Mouse (Mus musculus) gastrocnemius, adult 18-20 months (tissue): Measurements from ENCODE around the gene Irgq. TPM values are rescaled to one million over a fixed set of nuclear protein-coding genes. Genes with fewer than 3 reads are reported as not detected.
"Not testable (repeated sequence)": the region's sequence is repeated elsewhere in the genome, so short reads cannot be mapped to it uniquely, and the experiment has no call there.

Experiments
- DNase-seq: peaks from one replicate; pipeline ENCODE4 v3.0.0; 2021; ENCODE audit warnings: low spot score
- long read RNA-seq, 2 experiments: library from polyadenylated mRNA; stranded (forward); transcript quantifications; one replicate each; pipeline ENCODE4 v2.0.0; 2021
- total RNA-seq, 2 experiments: library from RNA; stranded (reverse); gene quantifications; 2 replicates each; pipeline ENCODE4 v1.2.3; 2021

The Irgq gene
- 10 to 100 TPM; 11.5 to 16.2 TPM for total RNA-seq
- long read RNA-seq, experiment 1, full-length matches to known transcripts = 5 of 10 reads
- long read RNA-seq, experiment 1, partial matches to known transcripts = 1 of 10 reads
- long read RNA-seq, experiment 1, other reads (novel, unspliced or antisense) = 4 of 10 reads
- long read RNA-seq, experiment 2, full-length matches to known transcripts = 5 of 13 reads
- long read RNA-seq, experiment 2, partial matches to known transcripts = 0 of 13 reads
- long read RNA-seq, experiment 2, other reads (novel, unspliced or antisense) = 8 of 13 reads

DNA sequence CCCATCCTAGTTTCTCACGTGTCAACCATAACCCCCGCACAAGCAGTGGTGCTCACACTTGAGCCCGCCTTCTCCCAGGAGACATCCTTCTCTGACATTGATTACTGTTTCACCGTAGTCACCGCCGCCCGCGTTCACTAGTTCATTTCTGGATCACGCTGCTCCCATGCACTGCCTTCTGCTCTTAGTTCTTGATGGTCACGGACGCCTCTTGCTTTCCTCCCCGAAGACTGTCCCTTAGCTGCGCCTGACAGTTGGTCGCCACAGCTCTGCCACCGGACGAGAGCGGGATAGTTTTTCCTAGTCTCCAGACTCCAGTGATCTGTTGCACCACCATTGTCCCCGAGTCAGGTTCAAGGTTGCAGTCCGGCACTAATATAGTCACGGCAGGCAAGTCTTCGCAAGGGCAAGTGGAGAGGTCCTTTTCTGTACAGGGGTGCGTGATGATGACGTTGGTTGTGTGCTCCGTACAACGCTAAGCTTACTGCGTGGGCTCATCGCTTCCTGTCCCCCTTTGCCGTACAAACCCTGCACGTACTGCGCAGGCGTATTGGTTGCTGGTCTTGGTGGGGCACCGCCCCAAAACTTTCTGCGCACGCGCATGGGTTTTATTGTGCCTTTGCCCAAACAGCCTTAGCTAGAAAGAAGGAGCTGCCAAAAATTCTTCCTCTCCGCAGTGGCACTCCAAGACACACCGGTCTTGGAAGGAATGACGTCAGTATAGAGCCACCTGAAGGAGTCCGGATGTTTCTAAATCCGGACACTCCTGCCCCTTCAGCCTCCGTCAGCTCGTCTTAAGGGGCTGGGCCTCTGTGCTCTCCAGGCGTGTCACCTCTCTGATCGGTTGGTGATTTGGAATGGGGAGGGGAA, at the start of gene Irgq:
Gene Irgq, plus strand, starts transcription at position 628 of the 870 bp plus-strand sequence.
- peak; percentile 99 for DNase-seq

DNA sequence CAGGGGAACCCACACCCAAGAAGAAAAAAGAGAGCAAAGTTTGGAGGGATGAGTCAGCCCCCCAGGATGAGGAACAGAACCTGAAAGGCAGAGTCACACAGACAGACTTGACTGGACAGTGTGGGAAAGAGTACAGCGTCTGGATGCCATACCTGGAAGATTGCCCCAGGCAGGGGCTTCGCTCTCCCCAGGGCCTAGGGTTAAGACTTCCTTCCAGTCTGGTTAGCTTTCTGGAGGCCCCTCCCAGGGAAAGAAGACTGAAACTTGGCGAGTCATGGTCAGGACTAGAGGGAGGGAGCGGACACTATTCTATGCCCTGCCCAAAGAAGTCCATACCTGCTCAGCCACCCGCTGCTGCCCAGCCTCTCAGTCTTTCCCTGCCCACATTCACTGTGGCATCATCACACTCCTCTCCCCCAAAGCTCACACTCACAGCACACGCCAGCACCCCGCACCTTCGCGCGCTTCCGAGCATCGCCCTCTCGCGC, 49.5 kb upstream of the Irgq start:
- DNase-seq = no peak

DNA sequence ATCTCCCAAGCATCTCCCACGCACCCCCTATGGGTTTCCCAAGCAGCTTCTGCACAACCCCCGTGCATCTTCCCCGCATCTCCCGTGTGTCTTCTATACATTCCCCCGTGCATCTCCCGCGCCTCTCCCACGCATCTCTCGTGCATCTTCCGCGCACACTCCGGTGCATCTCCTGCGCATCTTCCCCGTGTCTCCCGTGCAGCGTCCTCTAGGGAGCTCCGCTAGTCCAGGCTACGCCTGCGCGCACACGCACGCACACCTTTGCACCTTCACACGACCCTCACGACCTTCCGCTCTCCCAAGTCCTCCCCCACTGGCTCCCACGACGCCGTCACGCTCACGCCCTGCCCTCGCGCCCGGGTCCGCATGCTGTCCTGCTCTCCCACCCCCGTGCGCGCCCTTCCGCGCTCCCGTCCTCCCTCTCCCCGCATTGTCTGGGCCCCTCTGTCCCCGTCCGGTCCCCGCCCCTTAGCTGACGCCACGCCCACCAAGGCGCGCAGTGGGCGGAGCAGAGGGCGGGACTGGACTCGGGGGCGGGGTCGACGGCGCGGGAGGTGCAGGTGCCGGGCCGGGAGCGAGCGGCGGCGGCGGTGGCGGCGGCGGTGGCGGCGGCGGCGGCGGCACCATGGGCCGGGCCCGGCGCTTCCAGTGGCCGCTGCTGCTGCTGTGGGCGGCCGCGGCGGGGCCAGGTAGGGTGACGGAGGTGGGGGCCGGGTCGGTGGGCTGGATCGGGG, 48.8 kb upstream of the Irgq start, which contains the start of gene Cadm4:
Gene Cadm4, plus strand, starts transcription at position 550 of the 734 bp plus-strand sequence.
- peak; percentile 73 for DNase-seq

DNA sequence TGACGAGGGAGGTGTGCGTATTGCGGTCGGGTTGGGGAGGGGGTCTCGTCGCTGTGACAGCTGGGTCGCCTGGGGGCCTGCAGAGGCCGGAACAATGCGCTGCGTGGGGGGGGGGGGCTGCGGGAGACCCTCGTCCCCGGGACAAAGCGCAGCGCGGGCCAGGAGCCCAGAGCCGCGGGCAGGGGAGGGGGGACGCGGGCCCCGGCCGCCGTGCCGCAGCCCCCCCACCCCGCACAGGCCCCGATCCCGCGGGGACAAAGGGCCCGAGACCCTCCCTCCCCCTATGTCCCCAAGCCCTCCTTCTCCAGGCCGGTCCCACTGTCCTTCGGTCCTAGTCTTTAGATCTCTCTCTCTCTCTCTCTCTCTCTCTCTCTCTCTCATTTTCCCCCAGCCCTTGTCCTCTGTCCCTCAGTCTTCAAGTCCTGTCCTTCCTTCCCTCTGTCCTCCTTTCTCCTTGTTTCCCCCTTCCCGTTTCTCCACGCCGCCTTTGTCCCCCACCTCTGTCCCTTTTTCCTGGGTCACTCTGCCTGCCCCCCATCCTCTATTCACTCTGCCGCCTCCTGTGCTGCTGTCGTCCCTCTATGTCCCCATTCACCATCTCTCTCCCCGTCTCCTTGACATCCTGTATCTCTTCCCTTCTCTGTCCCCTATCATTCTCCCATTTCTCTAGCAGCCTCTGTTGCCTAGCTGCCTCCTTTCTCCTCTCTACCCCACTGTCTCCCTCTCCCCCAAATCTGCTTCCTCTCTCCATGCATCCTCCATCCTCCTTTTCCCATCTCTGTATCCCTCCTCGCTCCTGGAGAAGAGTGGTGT, 48.1 kb upstream of the Irgq start:
- DNase-seq = no peak

DNA sequence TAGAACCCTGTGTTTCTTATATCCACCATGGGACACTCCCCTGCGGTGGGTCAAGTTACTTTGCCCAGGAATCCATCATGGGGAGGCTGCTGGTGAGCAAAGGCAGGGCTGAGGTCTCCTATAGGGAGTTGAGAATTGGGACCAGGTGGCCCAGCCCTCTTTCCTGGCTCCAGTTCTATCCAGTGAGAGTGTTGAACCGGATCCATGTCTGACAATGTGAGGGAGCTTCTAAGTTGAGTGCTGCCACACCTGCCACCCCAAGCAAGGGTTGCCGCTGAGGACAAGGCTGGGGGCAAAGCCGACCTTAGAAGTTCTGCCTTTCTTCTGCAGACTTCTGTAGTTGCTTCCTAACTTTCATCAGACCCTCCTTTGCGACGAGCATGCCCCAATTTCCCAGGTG, 47.2 kb upstream of the Irgq start:
- not testable (repeated sequence) for DNase-seq

DNA sequence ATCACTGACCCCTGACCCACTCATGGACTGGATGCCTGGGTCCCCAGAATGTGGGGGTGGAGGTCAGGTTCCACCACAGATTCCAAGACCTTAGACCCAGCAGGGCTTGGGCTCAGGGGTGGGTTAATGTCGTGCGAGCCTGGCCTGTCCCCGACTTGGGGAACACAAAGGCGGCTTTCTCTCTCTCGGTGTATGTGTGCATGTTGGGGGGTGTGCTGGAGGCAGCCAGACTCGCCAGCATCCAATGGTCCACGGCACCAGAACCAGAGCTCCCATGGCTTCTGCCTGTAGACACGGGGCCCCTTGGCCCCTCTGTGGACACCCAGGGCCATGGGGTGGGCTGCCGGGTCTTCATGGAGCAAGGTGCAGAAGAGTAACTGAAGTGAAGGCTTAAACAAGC, 45.0 kb upstream of the Irgq start:
- DNase-seq = no peak

DNA sequence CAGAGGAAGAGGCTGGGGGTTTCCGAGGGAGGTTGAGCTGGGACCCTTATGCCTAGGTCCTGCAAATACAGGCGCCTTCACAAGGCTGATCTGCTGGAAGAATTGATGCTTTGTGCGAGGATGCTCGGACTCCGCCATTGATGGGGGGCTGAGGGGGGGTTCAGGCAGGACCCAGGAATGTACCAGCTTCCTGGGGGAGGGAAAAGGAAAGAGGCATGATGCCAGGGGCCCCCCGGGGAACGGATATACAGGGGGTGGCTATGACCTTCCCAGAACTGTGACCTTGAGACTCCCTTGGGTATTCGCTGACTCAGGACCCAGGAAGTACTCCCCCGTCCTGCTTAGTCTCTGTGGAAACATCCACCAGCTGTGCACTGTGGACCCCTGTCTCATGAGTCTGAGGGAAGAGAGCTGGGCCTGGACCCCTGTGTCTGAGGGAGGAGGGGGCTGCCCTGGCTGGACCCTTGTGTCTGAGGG, 43.8 kb upstream of the Irgq start:
- DNase-seq = no peak

DNA sequence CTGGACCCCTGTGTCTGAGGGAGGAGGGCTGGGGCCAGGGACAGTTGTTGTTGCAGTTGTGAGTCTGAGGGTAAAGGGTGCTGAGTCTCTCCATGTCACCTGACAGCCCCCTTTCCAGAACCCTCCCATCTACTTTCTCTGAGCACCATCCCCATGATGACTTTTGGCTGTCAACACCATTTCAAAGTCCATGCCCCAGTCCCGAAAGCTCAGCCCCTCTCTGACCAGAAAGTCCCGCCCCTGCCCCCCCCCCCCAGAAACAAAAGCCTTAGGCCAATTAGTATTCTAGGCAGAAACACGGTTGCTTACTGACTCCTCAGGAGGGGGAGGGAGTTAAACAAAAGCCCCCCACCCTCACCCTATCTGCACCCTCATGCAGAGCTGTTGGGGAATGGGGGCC, 43.1 kb upstream of the Irgq start:
- DNase-seq = no peak

DNA sequence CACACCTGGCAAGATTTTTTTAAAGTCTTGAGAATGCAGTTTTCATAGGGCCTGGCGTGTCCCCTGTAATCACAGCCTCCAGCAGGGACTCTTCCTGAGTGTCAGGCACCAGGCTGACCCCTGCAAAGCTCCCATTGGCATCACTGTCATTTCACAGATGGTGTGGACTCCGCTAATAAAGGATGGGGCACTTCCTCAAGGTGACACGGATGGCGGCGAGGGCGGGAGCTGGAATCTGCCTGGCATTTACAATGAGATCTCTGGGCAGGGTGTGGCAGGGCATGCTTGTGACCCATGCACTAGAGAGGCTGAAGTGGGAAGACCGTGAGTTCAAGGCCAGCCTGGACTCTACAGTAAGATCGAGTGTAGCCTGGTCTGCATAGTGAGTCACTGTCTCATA, 42.2 kb upstream of the Irgq start:
- DNase-seq = no peak

DNA sequence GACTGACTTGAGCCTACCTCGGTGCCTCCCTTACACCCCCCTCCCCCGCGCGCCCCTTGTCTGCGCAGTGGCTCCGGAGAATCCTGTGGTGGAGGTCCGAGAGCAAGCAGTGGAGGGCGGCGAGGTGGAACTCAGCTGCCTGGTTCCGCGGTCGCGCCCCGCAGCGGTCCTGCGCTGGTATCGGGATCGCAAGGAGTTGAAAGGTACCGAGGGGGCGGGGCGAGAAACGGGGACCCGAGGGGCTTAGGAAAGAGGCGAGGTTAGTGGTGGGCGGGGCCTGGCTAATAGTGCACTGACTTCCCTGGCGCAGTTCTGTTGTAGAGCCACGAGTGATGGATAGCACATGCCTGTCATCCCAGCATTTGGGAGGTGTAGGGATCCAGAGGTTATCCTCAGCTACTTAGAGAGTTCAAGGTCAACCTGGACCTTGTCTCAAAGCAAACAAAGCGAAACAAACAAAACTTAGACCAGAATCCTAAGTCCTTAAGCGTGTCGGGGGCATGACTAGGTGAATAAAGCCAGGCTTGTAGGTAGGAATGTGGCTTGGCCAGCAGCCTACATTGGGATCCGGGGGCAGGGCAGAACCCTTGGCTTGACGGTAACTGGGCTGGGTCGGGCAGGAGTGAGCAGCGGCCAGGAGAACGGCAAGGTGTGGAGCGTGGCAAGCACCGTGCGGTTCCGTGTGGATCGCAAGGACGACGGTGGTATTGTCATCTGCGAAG, 30.5 kb upstream of the Irgq start:
- DNase-seq = no peak

DNA sequence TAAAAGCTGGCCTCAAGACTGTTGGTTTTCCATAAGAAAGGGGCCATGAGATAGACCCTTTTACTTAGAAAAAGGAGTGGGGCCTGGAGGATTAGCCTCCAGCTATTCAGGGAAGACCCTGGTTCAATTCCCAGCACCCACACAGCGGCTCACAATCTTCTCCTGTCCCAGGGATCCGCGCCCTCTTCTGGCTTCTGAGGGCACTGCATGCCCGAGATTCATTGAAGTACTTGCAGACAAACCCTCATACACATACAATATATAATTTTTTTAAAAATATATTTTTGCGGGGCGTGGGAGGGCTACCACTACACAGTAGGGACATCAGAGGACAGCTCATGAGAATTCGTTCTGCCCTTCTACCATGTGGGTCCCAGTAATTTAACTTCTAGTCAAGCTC, 29.6 kb upstream of the Irgq start:
- DNase-seq = no peak

DNA sequence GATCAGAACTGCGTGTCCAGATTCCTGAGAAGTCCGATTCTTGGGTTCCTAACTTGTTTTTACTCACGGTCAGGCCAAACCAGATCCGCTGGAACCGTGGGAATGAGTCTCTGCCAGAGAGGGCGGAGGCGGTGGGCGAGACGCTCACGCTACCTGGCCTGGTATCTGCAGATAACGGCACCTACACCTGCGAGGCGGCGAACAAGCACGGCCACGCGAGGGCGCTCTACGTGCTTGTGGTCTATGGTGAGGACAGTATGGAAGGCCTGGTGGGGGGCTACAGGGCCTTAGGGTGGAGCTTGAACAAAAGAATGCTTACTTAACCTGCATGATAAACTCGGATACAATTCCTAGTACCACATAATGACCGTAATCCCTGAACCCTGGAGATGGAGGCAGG, 29.0 kb upstream of the Irgq start:
- DNase-seq = no peak

DNA sequence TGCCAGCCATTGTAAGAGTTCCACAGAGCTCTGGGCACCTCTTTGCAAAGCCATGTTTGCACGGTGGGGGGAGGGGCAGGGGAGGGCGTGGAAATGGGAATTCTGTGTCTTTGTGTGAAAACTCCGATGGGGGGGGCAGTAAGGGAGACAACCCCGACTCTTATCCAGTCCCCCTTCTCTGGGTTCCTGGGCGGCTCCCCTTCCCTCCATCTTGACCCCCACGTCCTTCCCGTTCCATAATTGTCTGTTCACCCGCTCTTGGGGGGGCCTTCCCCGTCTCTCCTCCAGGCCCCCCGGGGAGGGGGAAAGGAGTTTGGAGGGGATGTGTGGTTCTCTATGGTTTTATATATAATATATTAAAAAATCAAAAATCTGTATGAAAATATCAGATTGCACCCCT, 26.5 kb upstream of the Irgq start:
- DNase-seq = no peak

DNA sequence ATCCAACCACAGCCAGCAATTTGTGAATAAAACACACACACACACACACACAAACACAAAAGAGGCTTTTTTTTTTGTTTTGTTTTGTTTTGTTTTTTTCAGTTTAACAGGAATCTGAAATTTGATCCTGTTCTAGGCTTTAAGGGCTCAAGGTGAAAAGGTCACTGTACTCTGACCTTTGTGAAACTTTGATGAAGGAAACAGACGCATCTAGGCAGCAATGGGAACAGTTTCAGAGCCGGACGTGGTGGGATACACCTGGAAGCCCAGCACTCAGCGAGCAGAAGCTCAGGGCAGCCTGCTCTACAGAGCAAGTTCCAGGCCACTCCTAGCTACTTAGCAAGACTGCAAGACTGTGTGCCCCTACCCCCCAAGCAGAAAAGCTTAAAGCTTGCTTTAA, 25.6 kb upstream of the Irgq start:
- no peak for DNase-seq

DNA sequence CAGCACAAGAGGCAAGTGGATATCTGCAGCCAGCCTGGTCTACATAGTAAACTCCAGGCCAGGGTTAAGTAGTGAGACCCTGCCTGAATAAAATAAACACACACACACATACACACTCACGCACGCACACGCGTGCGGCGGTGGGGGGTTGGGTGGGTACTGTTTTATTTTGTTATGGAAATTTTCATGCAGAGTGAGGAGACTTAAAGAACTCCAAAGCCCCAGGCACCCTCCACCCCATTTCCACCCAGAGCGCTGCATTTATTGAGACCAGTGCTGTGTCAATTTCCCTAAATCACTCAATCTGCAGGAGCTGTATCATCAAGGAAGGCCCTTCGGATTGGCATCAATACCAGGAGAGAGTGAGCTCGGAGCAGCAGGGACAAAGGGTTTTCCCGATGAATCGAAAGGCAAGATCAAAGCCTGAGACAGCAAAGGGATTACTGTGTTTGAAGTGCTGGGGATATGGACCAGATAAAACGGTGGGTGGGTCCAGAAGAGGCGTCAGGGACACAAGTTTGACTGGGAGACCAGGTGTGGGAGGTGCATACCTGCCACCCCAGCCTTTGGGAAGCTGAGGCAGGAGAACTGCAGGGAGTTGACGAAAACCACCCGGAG, 24.9 kb upstream of the Irgq start:
- no peak for DNase-seq

DNA sequence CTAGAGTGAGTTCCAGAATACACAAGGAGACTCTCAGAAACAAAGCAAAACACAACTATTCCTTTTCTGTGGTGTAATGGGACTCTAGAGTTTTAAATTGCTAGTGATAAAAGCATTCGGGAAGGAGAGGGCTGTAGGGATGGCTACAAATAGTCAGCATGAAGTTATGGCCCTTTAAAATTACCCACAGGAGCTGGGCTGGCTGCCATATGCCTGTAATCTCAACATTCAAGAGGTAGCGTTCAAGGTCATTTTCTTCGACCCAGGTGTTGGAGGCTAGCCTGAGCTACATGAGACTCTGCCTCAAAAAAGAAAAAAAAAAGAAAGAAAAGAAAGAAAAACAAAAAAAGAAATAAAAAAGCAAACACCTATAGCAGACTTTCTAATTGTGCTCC, 24.4 kb upstream of the Irgq start:
- DNase-seq = no peak

DNA sequence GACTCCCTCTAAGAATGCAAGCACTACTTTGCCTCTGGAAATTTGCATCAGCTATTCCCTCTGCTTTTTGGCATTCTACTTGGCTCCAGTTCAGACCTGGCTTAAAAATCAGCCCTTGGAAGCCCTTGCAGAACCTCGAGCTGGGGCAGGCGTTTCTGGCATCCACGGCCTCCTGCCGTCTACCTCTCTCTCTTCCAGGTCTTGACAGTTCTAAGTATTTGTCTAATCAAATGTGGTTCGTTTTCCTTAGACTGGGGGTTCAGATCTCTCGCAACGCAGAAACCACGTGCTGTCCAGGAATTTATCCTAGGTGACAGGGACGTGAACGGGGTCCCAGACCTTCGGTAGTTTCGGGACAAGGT, 24.0 kb upstream of the Irgq start:
- peak; percentile 44 for DNase-seq

DNA sequence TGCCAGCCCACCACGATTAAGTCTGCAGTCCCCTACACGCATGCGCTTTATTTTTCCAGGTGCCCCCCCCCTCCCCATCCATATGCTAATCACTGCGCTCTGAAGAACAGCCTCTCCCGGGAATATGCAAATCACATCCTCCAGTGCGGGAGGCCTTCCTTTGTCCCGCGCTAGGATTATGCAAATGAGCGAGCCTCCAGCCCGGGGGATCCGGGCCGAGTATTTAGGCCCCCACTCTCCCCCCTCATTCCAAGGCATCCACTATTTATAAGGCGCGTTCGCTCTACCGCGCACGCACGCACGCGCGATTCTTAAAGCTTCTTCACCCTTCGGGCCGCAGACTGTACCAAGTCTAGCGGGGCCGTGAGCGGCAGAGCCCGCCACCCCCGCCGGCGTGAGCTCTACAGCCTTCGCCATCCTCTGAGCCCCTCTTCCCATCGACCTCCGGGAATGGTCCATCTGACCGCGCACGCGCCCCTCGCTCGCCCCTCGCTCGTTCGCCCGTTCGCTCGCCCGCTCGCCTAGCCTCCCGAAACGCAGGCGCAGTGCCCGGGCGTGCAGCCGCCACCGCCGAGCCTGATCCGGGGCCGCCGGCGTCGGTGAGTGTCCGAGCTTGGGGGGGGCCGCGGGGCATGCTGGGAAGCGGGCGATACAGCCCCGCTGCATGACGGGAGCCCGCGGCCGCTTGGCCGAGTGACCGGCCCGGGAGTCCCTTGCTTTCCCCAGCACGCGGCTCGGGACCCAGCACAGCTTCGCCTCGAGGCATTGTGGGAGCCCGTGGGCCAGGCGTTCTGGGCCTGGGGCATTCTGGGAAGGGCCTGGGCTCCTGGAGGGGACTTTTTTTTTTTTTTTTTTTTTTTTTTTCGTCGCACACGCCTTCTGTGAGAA, 23.4 kb upstream of the Irgq start, which contains the start of gene Zfp428:
Gene Zfp428, plus strand, starts transcription at position 169 of the 888 bp plus-strand sequence.
- peak; percentile 86 for DNase-seq

DNA sequence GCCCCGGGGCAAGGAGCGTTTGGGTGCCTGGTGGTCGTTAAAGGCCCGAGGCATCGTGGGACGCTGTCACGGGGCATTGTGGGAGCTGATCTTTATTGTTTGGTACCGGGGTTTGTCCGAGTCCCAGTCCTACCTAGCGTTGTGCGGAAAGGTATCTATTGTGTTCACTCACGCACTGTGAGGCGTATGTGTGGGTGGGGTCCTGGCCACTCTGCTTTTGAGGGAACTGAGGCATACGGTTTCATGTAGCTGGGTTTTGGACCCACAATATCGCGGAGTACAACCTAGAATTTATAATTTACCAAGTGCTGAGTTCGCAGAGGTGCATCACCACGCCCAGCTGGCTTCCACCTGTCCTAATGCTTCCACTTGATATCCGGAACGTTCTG, 22.8 kb upstream of the Irgq start:
- no peak for DNase-seq
